Mouse (Mus musculus) forebrain, embryonic 16.5 days (tissue): ENCODE results near the gene Cog1. TPM values are rescaled to one million over a fixed set of nuclear protein-coding genes. Genes with fewer than 3 reads are reported as not detected.

Experiments
- ATAC-seq: fragments of 200-750 bp; cut with Nextera tagmentation; 2 replicates; pipeline ENCODE4 v1.8.0; 2017; ENCODE audit warnings: mild to moderate bottlenecking, moderate library complexity
- H3K27ac ChIP-seq: fragments of 300-500 bp; sonication (generic); 2 replicates; pipeline ENCODE4 v1.5.1; 2014; ENCODE audit warnings: low read length, control low read depth
- H3K27me3 ChIP-seq: fragments of 300-500 bp; sonication (generic); replicated peaks from 2 replicates; pipeline ENCODE4 v1.6.1; 2014; ENCODE audit warnings: low read length; ENCODE audit not compliant: control insufficient read depth, insufficient read depth
- H3K36me3 ChIP-seq: fragments of 300-500 bp; sonication (generic); 2 replicates; pipeline ENCODE4 v1.6.1; 2014; ENCODE audit not compliant: control insufficient read depth, insufficient read depth
- H3K4me1 ChIP-seq: fragments of 300-500 bp; sonication (generic); replicated peaks from 2 replicates; pipeline ENCODE4 v1.6.1; 2014; ENCODE audit warnings: low read length; ENCODE audit not compliant: control insufficient read depth, insufficient read depth
- H3K4me2 ChIP-seq: fragments of 300-500 bp; sonication (generic); 2 replicates; pipeline ENCODE4 v1.6.1; 2014; ENCODE audit warnings: mild to moderate bottlenecking, low read length, control low read depth
- H3K4me3 ChIP-seq: fragments of 300-500 bp; sonication (generic); replicated peaks from 2 replicates; pipeline ENCODE4 v1.5.1; 2014; ENCODE audit warnings: mild to moderate bottlenecking, low read length, control low read depth
- H3K9ac ChIP-seq: fragments of 300-500 bp; sonication (generic); replicated peaks from 2 replicates; pipeline ENCODE4 v1.6.1; 2014; ENCODE audit warnings: low read depth, low read length, control low read depth
- H3K9me3 ChIP-seq: fragments of 300-500 bp; sonication (generic); 2 replicates; pipeline ENCODE4 v1.6.1; 2016; ENCODE audit warnings: low read length; ENCODE audit not compliant: control insufficient read depth
- WGBS: fragments of 180-500 bp; shearing (Covaris S2); extraction: QIAGEN DNeasy Blood & Tissue Kit; methylation state at CpG from one replicate; pipeline ENCODE4 v1.1.7; 2014; 5-methylcytosine and 5-hydroxymethylcytosine counted together
- polyA plus RNA-seq: library from polyadenylated mRNA; unstranded; fragments of >200 nt; fragmentation: Nextera tagmentation; extraction: Ambion mirVana; gene quantifications from 2 replicates; pipeline ENCODE4 v1.2.1, GENCODE M21; 2015

Cog1 gene
- polyA plus RNA-seq, 1 experiment from 2014 or later = 36.3 TPM

- WGBS = 91% methylated on average over 5 of the region's 5 CpGs
- no peak for ATAC-seq
- Histone ChIP-seq H3K27me3 (no peaks in the 10 kb centered on the region), H3K4me1 (peaks cover 17% of the 10 kb centered on the region), H3K27ac (no peak overlapping the region), H3K4me2 (no peak overlapping the region), H3K36me3 (peaks cover 9% of the 10 kb centered on the region; the same call in 1 of the 2 replicates), H3K9me3 (no peaks in the 10 kb centered on the region), H3K4me3 (no peak overlapping the region), H3K9ac (no peak overlapping the region)
Observed at GRCm38 (mm10) chr11:113668857-113669256, 19.9 kb downstream of the Cog1 start.

GRCm38 (mm10) chr11:113669711-113670110 is 20.7 kb downstream of the Cog1 start:
- H3K4me2 ChIP-seq = no peak overlapping the region
- no peak overlapping the region for H3K9ac ChIP-seq
- H3K9me3 ChIP-seq = no peaks in the 10 kb centered on the region
- 70% methylated on average over 4 of the region's 4 CpGs for WGBS
- H3K36me3 ChIP-seq = 0 out of 2 replicates have a peak, but pooled peaks cover 3% of the 10 kb centered on the region
- no peak overlapping the region for H3K27ac ChIP-seq
- no peaks in the 10 kb centered on the region for H3K27me3 ChIP-seq
- H3K4me1 ChIP-seq = peaks cover 19% of the 10 kb centered on the region
- ATAC-seq = no peak
- no peak overlapping the region for H3K4me3 ChIP-seq

- Histone ChIP-seq H3K27me3 (no peaks in the 10 kb centered on the region), H3K9me3 (no peaks in the 10 kb centered on the region), H3K4me1 (peaks cover 14% of the 10 kb centered on the region), H3K36me3 (peaks cover 11% of the 10 kb centered on the region; the same call in 1 of the 2 replicates), H3K4me2 (no peak overlapping the region), H3K27ac (peak overlapping the region; percentile 27; the same call in 1 of the 2 replicates), H3K4me3 (no peak overlapping the region), H3K9ac (no peak overlapping the region)
- no peak for ATAC-seq
- WGBS = 68% methylated on average over 4 of the region's 4 CpGs
Observed at GRCm38 (mm10) chr11:113673614-113674013, 24.6 kb downstream of the Cog1 start.

GRCm38 (mm10) chr11:113674595-113674994 is 25.6 kb downstream of the Cog1 start:
- Histone ChIP-seq H3K36me3 (peaks cover 8% of the 10 kb centered on the region; the same call in 1 of the 2 replicates), H3K9me3 (no peaks in the 10 kb centered on the region), H3K9ac (no peak overlapping the region), H3K4me1 (peaks cover 14% of the 10 kb centered on the region), H3K27ac (no peak overlapping the region), H3K27me3 (no peaks in the 10 kb centered on the region), H3K4me3 (no peak overlapping the region), H3K4me2 (no peak overlapping the region)
- 90% methylated on average over 5 of the region's 5 CpGs for WGBS
- no peak for ATAC-seq

GRCm38 (mm10) chr11:113676847-113677246 is 27.9 kb downstream of the Cog1 start:
- H3K4me2 ChIP-seq = no peak overlapping the region
- 47% methylated on average over 2 of the region's 2 CpGs for WGBS
- no peak for ATAC-seq

GRCm38 (mm10) chr11:113677378-113677777 is 28.4 kb downstream of the Cog1 start:
- Histone ChIP-seq H3K36me3 (peaks cover 8% of the 10 kb centered on the region; the same call in 1 of the 2 replicates), H3K9me3 (no peaks in the 10 kb centered on the region), H3K4me3 (no peak overlapping the region), H3K27me3 (no peaks in the 10 kb centered on the region), H3K27ac (no peak overlapping the region), H3K9ac (no peak overlapping the region), H3K4me2 (no peak overlapping the region), H3K4me1 (peaks cover 24% of the 10 kb centered on the region)
- no peak for ATAC-seq
- 94% methylated on average over 2 of the region's 2 CpGs for WGBS

More at GRCm38 (mm10) chr11:113676847-113677246, 27.9 kb downstream of the Cog1 start:
- Histone ChIP-seq H3K4me3 (no peak overlapping the region), H3K27ac (no peak overlapping the region), H3K27me3 (no peaks in the 10 kb centered on the region), H3K36me3 (peaks cover 8% of the 10 kb centered on the region; the same call in 1 of the 2 replicates), H3K9me3 (no peaks in the 10 kb centered on the region), H3K9ac (no peak overlapping the region), H3K4me1 (peaks cover 20% of the 10 kb centered on the region)

GRCm38 (mm10) chr11:113678373-113678772 is 29.4 kb downstream of the Cog1 start:
- WGBS = 88% methylated on average over 8 of the region's 8 CpGs

GRCm38 (mm10) chr11:113680954-113681353 is 32.0 kb downstream of the Cog1 start:
- H3K4me2 ChIP-seq = no peak overlapping the region
- no peaks in the 10 kb centered on the region for H3K9me3 ChIP-seq
- H3K27me3 ChIP-seq = no peaks in the 10 kb centered on the region
- no peak overlapping the region for H3K9ac ChIP-seq
- H3K27ac ChIP-seq = no peak overlapping the region
- 81% methylated on average over 2 of the region's 2 CpGs for WGBS
- peaks cover 8% of the 10 kb centered on the region; the same call in 1 of the 2 replicates for H3K36me3 ChIP-seq
- no peak overlapping the region for H3K4me3 ChIP-seq
- peaks cover 36% of the 10 kb centered on the region for H3K4me1 ChIP-seq
- no peak for ATAC-seq

More at GRCm38 (mm10) chr11:113678373-113678772, 29.4 kb downstream of the Cog1 start:
- no peak for ATAC-seq
- H3K4me3 ChIP-seq = no peak overlapping the region
- no peak overlapping the region for H3K27ac ChIP-seq
- no peaks in the 10 kb centered on the region for H3K9me3 ChIP-seq
- H3K9ac ChIP-seq = no peak overlapping the region
- peaks cover 28% of the 10 kb centered on the region for H3K4me1 ChIP-seq
- H3K27me3 ChIP-seq = no peaks in the 10 kb centered on the region
- no peak overlapping the region for H3K4me2 ChIP-seq
- H3K36me3 ChIP-seq = peaks cover 8% of the 10 kb centered on the region; the same call in 1 of the 2 replicates

GRCm38 (mm10) chr11:113681979-113682378 is 33.0 kb downstream of the Cog1 start:
- no peak overlapping the region; the same call in 1 of the 2 replicates for H3K4me2 ChIP-seq
- ATAC-seq = no peak
- H3K4me1 ChIP-seq = peaks cover 44% of the 10 kb centered on the region
- 0 out of 2 replicates have a peak, but pooled peaks cover 2% of the 10 kb centered on the region for H3K36me3 ChIP-seq
- H3K9me3 ChIP-seq = no peaks in the 10 kb centered on the region
- H3K27me3 ChIP-seq = no peaks in the 10 kb centered on the region
- H3K27ac ChIP-seq = no peak overlapping the region; the same call in 1 of the 2 replicates
- H3K9ac ChIP-seq = no peak overlapping the region
- H3K4me3 ChIP-seq = no peak overlapping the region
